Comparison of ENCODE assay signal across 8 mouse cellular contexts in the genomic region with DNA sequence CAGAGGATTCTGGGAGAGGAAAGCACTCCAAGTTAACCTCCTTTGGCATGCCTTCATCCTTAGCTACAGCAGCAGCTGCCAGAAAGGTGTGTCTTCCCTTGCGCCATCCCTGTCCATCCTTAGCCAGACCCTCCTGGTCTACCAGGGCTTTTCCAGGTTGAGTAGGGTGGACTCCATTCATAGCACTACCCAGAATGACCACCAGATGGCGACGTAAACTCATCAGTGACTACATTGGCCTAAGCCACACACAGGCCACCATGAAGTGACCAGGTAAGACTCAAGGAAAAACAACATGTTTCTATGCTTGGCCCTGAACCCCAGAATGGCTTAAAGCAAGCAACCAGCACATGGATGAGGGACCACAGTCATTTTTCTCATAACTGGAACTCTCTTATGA. TPM values are rescaled to one million over a fixed set of nuclear protein-coding genes. Genes with fewer than 3 reads are reported as not detected.
DNase-seq lines count a peak whose midpoint lies in the region; ATAC-seq and TF ChIP-seq lines count a peak whose summit lies in the region.

No protein-coding gene starts in this region.

- WGBS in forebrain, embryonic 16.5 days, result 5% methylated on average over 3 of the region's 3 CpGs
- 6% methylated on average over 3 of the region's 3 CpGs for WGBS in lung, adult 2 months

- H3K4me3 ChIP-seq in MEL (ENCODE audit: control insufficient read depth in 1 of 2, insufficient read depth in 1 of 2, low read depth in 2 of 2, low read length in 2 of 2), result no peak overlapping the region
- no peak overlapping the region for H3K4me3 ChIP-seq in forebrain, embryonic 16.5 days (replicated peaks; ENCODE audit: low read length)
- H3K4me3 ChIP-seq in lung, adult 2 months (replicated peaks; ENCODE audit: extremely low read depth, low read depth, low read length), result no peak overlapping the region

- H3K36me3 ChIP-seq in MEL (ENCODE audit: control insufficient read depth in 1 of 2, insufficient read depth in 2 of 2, low read length in 2 of 2), result no peaks in the 10 kb centered on the region
- H3K36me3 ChIP-seq in forebrain, embryonic 16.5 days (ENCODE audit: control insufficient read depth, insufficient read depth), result no peaks in the 10 kb centered on the region

- peaks cover 25 to 51% of the 10 kb centered on the region in 2 experiments for H3K27me3 ChIP-seq in MEL (ENCODE audit: control insufficient read depth in 1 of 2, insufficient read depth in 2 of 2, low read length in 2 of 2)
- H3K27me3 ChIP-seq in forebrain, embryonic 16.5 days (replicated peaks; ENCODE audit: control insufficient read depth, insufficient read depth, low read length), result no peaks in the 10 kb centered on the region

- no peak for TF ChIP-seq POLR2A in MEL (IDR thresholded peaks at IDR 0.05; ENCODE audit: control insufficient read depth in 1 of 2, insufficient read depth in 1 of 2, low read depth in 1 of 2, low read length in 2 of 2, poor library complexity in 1 of 2)
- no peak for TF ChIP-seq POLR2A in lung, adult 2 months (IDR thresholded peaks at IDR 0.05; ENCODE audit: borderline replicate concordance, extremely low read depth, low read depth, low read length)

- TF ChIP-seq RAD21 in MEL (IDR thresholded peaks at IDR 0.05; ENCODE audit: low read depth, low read length), result peak; percentile 99

- peak; percentile 83 for DNase-seq in MEL (ENCODE audit: low read depth, low spot score)
- DNase-seq in cerebellum, adult 18-20 months, result peak; percentile 93 to 96
- DNase-seq in heart, postnatal 4 days, result peak; percentile 94
- peak; percentile 72 to 90 for DNase-seq in layer of hippocampus, adult 18-20 months (ENCODE audit: low spot score in 2 of 2)
- peak; percentile 92 for DNase-seq in lung, adult 2 months
- peak; percentile 56 for DNase-seq in ovary, adult 18-20 months (ENCODE audit: low spot score)
- peak; percentile 34 to 54 for DNase-seq in thymus, adult 18-20 months

- no peak overlapping the region for H3K4me2 ChIP-seq in forebrain, embryonic 16.5 days (ENCODE audit: low read length)

- peak; percentile 82 for ATAC-seq in forebrain, embryonic 16.5 days

- no peak overlapping the region for H3K9ac ChIP-seq in MEL (ENCODE audit: control insufficient read depth, low read depth, low read length, poor library complexity, severe bottlenecking)
- H3K9ac ChIP-seq in forebrain, embryonic 16.5 days (replicated peaks; ENCODE audit: low read depth, low read length), result no peak overlapping the region

- no peaks in the 10 kb centered on the region for H3K79me2 ChIP-seq in MEL (ENCODE audit: control insufficient read depth, insufficient read depth, low read length, poor library complexity)

- peak; percentile 91 to 99 (median 99) for TF ChIP-seq CTCF in MEL (IDR thresholded peaks at IDR 0.05 in 2 of 3, conservative IDR thresholded peaks at IDR 0.05 in 1 of 3; ENCODE audit: control insufficient read depth in 1 of 3, insufficient read depth in 1 of 3, low read depth in 2 of 3, low read length in 3 of 3, poor library complexity in 1 of 3, severe bottlenecking in 1 of 3)
- TF ChIP-seq CTCF in lung, adult 2 months (IDR thresholded peaks at IDR 0.05; ENCODE audit: insufficient read depth, low read length), result peak; percentile 82

- TF ChIP-seq EP300 in MEL (IDR thresholded peaks at IDR 0.05; ENCODE audit: low read depth in 1 of 2, low read length in 2 of 2), result no peak

- H3K27ac ChIP-seq in MEL (ENCODE audit: control insufficient read depth, low read depth, low read length), result no peak overlapping the region
- no peak overlapping the region for H3K27ac ChIP-seq in forebrain, embryonic 16.5 days (ENCODE audit: low read length)

- no peaks in the 10 kb centered on the region for H3K9me3 ChIP-seq in MEL (replicated peaks; ENCODE audit: insufficient read depth, low read length)
- no peaks in the 10 kb centered on the region for H3K9me3 ChIP-seq in forebrain, embryonic 16.5 days (ENCODE audit: control insufficient read depth, low read length)

- H3K4me1 ChIP-seq in MEL (ENCODE audit: control insufficient read depth in 1 of 2, insufficient read depth in 2 of 2, low read length in 2 of 2), result no peaks in the 10 kb centered on the region
- H3K4me1 ChIP-seq in forebrain, embryonic 16.5 days (replicated peaks; ENCODE audit: control insufficient read depth, insufficient read depth, low read length), result no peaks in the 10 kb centered on the region
- H3K4me1 ChIP-seq in lung, adult 2 months (ENCODE audit: control insufficient read depth, insufficient read depth, low read length), result no peaks in the 10 kb centered on the region

TF ChIP-seq in MEL, 35 proteins besides CTCF, POLR2A, EP300 and RAD21:
- TF ChIP-seq SMC3 (IDR thresholded peaks at IDR 0.05; ENCODE audit: low read depth, low read length) (peak; percentile 98), POLR2AphosphoS2 (IDR thresholded peaks at IDR 0.05; ENCODE audit: low read length) (no peak), MAX (IDR thresholded peaks at IDR 0.05; ENCODE audit: low read length) (no peak), ZMIZ1 (IDR thresholded peaks at IDR 0.05; ENCODE audit: low read depth, low read length) (no peak), ZC3H11A (IDR thresholded peaks at IDR 0.05; ENCODE audit: low read depth, low read length) (peak; percentile 97)

RNA-seq across cellular contexts. Expression of a gene that starts 8.3 kb away (rescaled TPM):
- total RNA-seq in MEL (2012; rRNA removed), result 0.04 TPM in 1 of 2 replicates, not detected in the other
- polyA plus RNA-seq in MEL (2012; ENCODE audit: insufficient read depth in 1 of 2, insufficient read length in 2 of 2, low read depth in 1 of 2, low replicate concordance in 2 of 2, missing spikeins in 1 of 2), result under 1 TPM in 1 of 2 experiments, not detected in 1; 0.81 TPM
- polyA plus RNA-seq in forebrain, embryonic 16.5 days (2015; fragmentation: Nextera tagmentation; extraction: Ambion mirVana), result 98.6 and 118 TPM in 2 replicates
- total RNA-seq in heart, postnatal 4 days (2021), result 10 to 100 TPM; 16.2 to 18.9 TPM
- 100 to 1,000 TPM; 216 to 227 TPM for total RNA-seq in layer of hippocampus, adult 18-20 months (2021)
- polyA plus RNA-seq in lung, adult 2 months (2012; rRNA removed), result 66.2 and 81.8 TPM in 2 replicates

Comparison
In these comparisons a context has a peak if more than half of its experiments do, and no peak if none do; other contexts are left out.
1. DNase-seq: peak in every context shown above with its lines; median percentile 94 in cerebellum, adult 18-20 months; 94 in heart, postnatal 4 days; 92 in lung, adult 2 months; 83 in MEL; 81 in layer of hippocampus, adult 18-20 months; 56 in ovary, adult 18-20 months; 44 in thymus, adult 18-20 months.
2. RNA of a gene that starts 8.3 kb away (total RNA-seq): 216 to 227 TPM in layer of hippocampus, adult 18-20 months and 16.2 to 18.9 TPM in heart, postnatal 4 days; 0.04 TPM in MEL; every median in the first group is over 10 times any median in the second.